Comparison of ENCODE assay signal across 10 mouse cellular contexts in the genomic region with DNA sequence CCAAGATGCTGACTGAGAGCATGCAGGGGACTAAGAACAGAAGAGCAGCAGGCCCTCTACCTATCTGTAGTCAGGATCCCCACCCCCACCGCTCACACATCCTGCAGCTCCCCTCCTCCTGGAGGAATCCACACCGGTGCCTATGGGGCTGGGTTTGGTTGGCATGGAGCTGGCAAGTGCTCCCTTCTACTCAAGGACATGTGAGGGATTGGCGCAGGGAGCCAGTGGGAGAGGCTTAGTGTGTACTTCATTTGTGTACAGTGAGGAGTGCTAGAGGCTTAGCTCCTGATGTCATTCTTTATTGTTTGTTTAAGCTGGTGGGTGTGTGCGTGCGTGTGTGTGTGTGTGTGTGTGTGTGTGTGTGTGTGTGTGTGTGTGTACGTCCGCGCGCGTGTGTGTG. TPM values are rescaled to one million over a fixed set of nuclear protein-coding genes. Genes with fewer than 3 reads are reported as not detected.
A peak's percentile ranks its signal among the peaks of the same experiment; 100 is the strongest.
DNase-seq lines count a peak whose midpoint lies in the region; ATAC-seq and TF ChIP-seq lines count a peak whose summit lies in the region.
"Had no signal": no experiment of that assay in that cellular context is flagged by ENCODE, and none has a peak within 500 bp of the region (broad histone marks: within the 10 kb centered on the region; RNA-seq: fewer than 3 reads in every experiment).

No protein-coding gene starts in this region.

- no peaks in the 10 kb centered on the region for H3K36me3 ChIP-seq in heart, adult 2 months (ENCODE audit: control insufficient read depth, insufficient read depth, low read length)
- no peaks in the 10 kb centered on the region for H3K36me3 ChIP-seq in intestine, embryonic 15.5 days
- H3K36me3 ChIP-seq: midbrain, embryonic 10.5 days had no signal

- no peak overlapping the region; the same call in 1 of the 2 replicates for H3K4me2 ChIP-seq in intestine, embryonic 15.5 days (replicated peaks)

- no peak for TF ChIP-seq CTCF in heart, adult 2 months (IDR thresholded peaks at IDR 0.05)

- no peak for TF ChIP-seq EP300 in heart, adult 2 months (IDR thresholded peaks at IDR 0.05; ENCODE audit: insufficient read depth, low read depth, low read length)

- H3K9me3 ChIP-seq in intestine, embryonic 15.5 days = no peaks in the 10 kb centered on the region
- H3K9me3 ChIP-seq: midbrain, embryonic 10.5 days had no signal

- no peaks in the 10 kb centered on the region for H3K27me3 ChIP-seq in heart, adult 2 months (ENCODE audit: control insufficient read depth, insufficient read depth, low read length)
- no peaks in the 10 kb centered on the region for H3K27me3 ChIP-seq in intestine, embryonic 15.5 days (replicated peaks)

- ATAC-seq in intestine, embryonic 15.5 days = peak; percentile 89

- intact Hi-C loops in heart, adult 2 months (cut with DNase I) = loop anchor here (5.0 kb wide), 1 partner anchor 38 kb away; a partner anchor contains a TSS
- intact Hi-C loops in left cerebral cortex, postnatal 25 days (cut with DNase I) = no loop called here

- H3K4me1 ChIP-seq in heart, adult 2 months (ENCODE audit: control insufficient read depth, insufficient read depth, low read length) = peaks cover 3% of the 10 kb centered on the region; the same call in 1 of the 2 replicates
- H3K4me1 ChIP-seq in intestine, embryonic 15.5 days (replicated peaks) = peaks cover 11% of the 10 kb centered on the region

- peak in 1 of 2 experiments; percentile 31 for DNase-seq in heart, adult 2 months
- no peak for DNase-seq in heart, adult 9 months (ENCODE audit: low spot score in 2 of 2)
- DNase-seq in adrenal gland, postnatal 36 days = peak; percentile 44 to 54
- peak; percentile 60 for DNase-seq in lung, postnatal 14 days
- no peak for DNase-seq in left cerebral cortex, postnatal 25 days (ENCODE audit: low spot score in 2 of 2)
- no peak for DNase-seq in kidney, postnatal 25 days
- no peak for DNase-seq in urinary bladder, postnatal 10 days (ENCODE audit: low spot score)

- 64% methylated on average over 10 of the region's 10 CpGs for WGBS in heart, adult 2 months
- 63% methylated on average over 10 of the region's 10 CpGs for WGBS in intestine, embryonic 15.5 days

- no peak for TF ChIP-seq POLR2A in heart, adult 2 months (IDR thresholded peaks at IDR 0.05; ENCODE audit: insufficient read depth, low read depth, low read length)

- H3K79me2 ChIP-seq in heart, adult 2 months (replicated peaks; ENCODE audit: control insufficient read depth, insufficient read depth, low read length) = no peaks in the 10 kb centered on the region

- peak overlapping the region; percentile 45 for H3K27ac ChIP-seq in heart, adult 2 months
- peak overlapping the region; percentile 66 for H3K27ac ChIP-seq in intestine, embryonic 15.5 days
- H3K27ac ChIP-seq: left cerebral cortex, adult 2 months; midbrain, embryonic 10.5 days had no signal

- no peak overlapping the region for H3K9ac ChIP-seq in heart, adult 2 months (ENCODE audit: low read depth, low read length)
- no peak overlapping the region for H3K9ac ChIP-seq in intestine, embryonic 15.5 days

- no peak overlapping the region for H3K4me3 ChIP-seq in heart, adult 2 months
- H3K4me3 ChIP-seq in intestine, embryonic 15.5 days (replicated peaks) = no peak overlapping the region
- H3K4me3 ChIP-seq: left cerebral cortex, adult 2 months; midbrain, embryonic 10.5 days had no signal

RNA-seq across cellular contexts. Expression of a gene that starts 36.1 kb away (rescaled TPM):
- 10 to 100 TPM; 33.6 to 34.1 TPM for total RNA-seq in heart, adult 2 months (2021)
- 49.9 and 75.4 TPM in 2 replicates for polyA plus RNA-seq in heart, adult 2 months (2012; rRNA removed)
- 1 to 10 TPM; 6.0 to 7.0 TPM for total RNA-seq in adrenal gland, postnatal 36 days (2021)
- 20.0 and 20.3 TPM in 2 replicates for polyA plus RNA-seq in intestine, embryonic 15.5 days (2015; fragmentation: Nextera tagmentation; extraction: Ambion mirVana)
- 10 to 100 TPM; 13.8 to 14.5 TPM for total RNA-seq in left cerebral cortex, postnatal 25 days (2021)

RNA-seq across cellular contexts. Expression of a gene that starts 45.4 kb away (rescaled TPM):
- not detected for total RNA-seq in heart, adult 2 months (2021)
- 0.12 and 0.18 TPM in 2 replicates for polyA plus RNA-seq in heart, adult 2 months (2012; rRNA removed)
- not detected for total RNA-seq in adrenal gland, postnatal 36 days (2021)
- 0.15 and 0.25 TPM in 2 replicates for polyA plus RNA-seq in intestine, embryonic 15.5 days (2015; fragmentation: Nextera tagmentation; extraction: Ambion mirVana)
- 1 to 10 TPM; 6.5 to 8.6 TPM for total RNA-seq in left cerebral cortex, postnatal 25 days (2021)
- polyA plus RNA-seq: midbrain, embryonic 10.5 days had no signal

Comparison
In these comparisons a context has a peak if more than half of its experiments do, and no peak if none do; other contexts are left out.
1. DNase-seq: peak in adrenal gland, postnatal 36 days (2 of 2) and lung, postnatal 14 days (single experiment); none in heart, adult 9 months (0 of 2), left cerebral cortex, postnatal 25 days (0 of 2), kidney, postnatal 25 days (0 of 2) and urinary bladder, postnatal 10 days (single experiment).
2. RNA of a gene that starts 45.4 kb away (total RNA-seq): 6.5 to 8.6 TPM in left cerebral cortex, postnatal 25 days; not detected in heart, adult 2 months and not detected in adrenal gland, postnatal 36 days; every median in the first group is over 4 times any median in the second.